Mouse (Mus musculus) CH12.LX (cell line): ENCODE measurements at regions not wholly inside any gene's neighbourhood (a gene's known extent, or its start where the extent isn't known, plus 50 kb on each side); places are given as distances from the start of the nearest gene placed in this dataset.

ENCODE experiments used
- DNase-seq: peaks from one replicate; pipeline ENCODE4 v3.0.0-alpha.2; 2013; ENCODE audit errors: extremely low read depth
- H3K27ac ChIP-seq: 2 replicates; pipeline ENCODE4 v1.5.1; 2012; ENCODE audit warnings: low read depth, mild to moderate bottlenecking, control low read depth, moderate library complexity; ENCODE audit not compliant: insufficient read depth
- H3K27me3 ChIP-seq: replicated peaks from 2 replicates; pipeline ENCODE3; 2012; ENCODE audit warnings: inconsistent platforms
- H3K36me3 ChIP-seq, 2 experiments: replicated peaks in 1 of 2; 2 replicates each; pipeline versions ENCODE3 to v1.6.1; 2012; ENCODE audit warnings: inconsistent platforms in 1 of 2, low read length in 1 of 2, mild to moderate bottlenecking in 1 of 2, mixed read lengths in 1 of 2, moderate library complexity in 1 of 2; ENCODE audit not compliant: control insufficient read depth in 1 of 2, insufficient read depth in 1 of 2
- H3K4me1 ChIP-seq, 2 experiments: 2 replicates each; pipeline ENCODE4 v1.6.1; 2012; ENCODE audit warnings: inconsistent platforms in 1 of 2, moderate library complexity in 1 of 2; ENCODE audit not compliant: insufficient read depth in 2 of 2, control insufficient read depth in 1 of 2
- H3K4me2 ChIP-seq: 2 replicates; pipeline ENCODE4 v1.6.1; 2012; ENCODE audit warnings: low read depth, mild to moderate bottlenecking, control low read depth; ENCODE audit not compliant: poor library complexity, insufficient read depth, severe bottlenecking
- H3K4me3 ChIP-seq, 3 experiments: fragments of 150-350 bp in 1 of 3; sonication (generic) in 1 of 3; replicated peaks in 1 of 3; 2 replicates each; pipeline versions ENCODE3 to v1.5.1; 2011 to 2012; ENCODE audit warnings: low read depth in 2 of 3, low read length in 2 of 3, mild to moderate bottlenecking in 2 of 3, moderate library complexity in 2 of 3, control low read depth in 1 of 3, improper control_type of control experiment in 1 of 3, inconsistent platforms in 1 of 3, mixed read lengths in 1 of 3; ENCODE audit not compliant: poor library complexity in 1 of 3
- H3K79me2 ChIP-seq: replicated peaks from 2 replicates; pipeline ENCODE4 v1.6.1; 2012; ENCODE audit warnings: mild to moderate bottlenecking, moderate library complexity; ENCODE audit not compliant: control insufficient read depth, poor library complexity, insufficient read depth, severe bottlenecking; ENCODE audit errors: extremely low read depth
- H3K9ac ChIP-seq: 2 replicates; pipeline ENCODE4 v1.6.1; 2012; ENCODE audit warnings: low read depth, mild to moderate bottlenecking, control low read depth, moderate library complexity; ENCODE audit not compliant: insufficient read depth
- H3K9me3 ChIP-seq: replicated peaks from 2 replicates; pipeline ENCODE3; 2012; ENCODE audit warnings: low read length, inconsistent platforms, mixed read lengths
- CHD2 ChIP-seq: IDR thresholded peaks from 2 replicates; pipeline ENCODE4 v1.6.1; 2011; ENCODE audit warnings: low read length, improper control_type of control experiment
- CTCF ChIP-seq, 2 experiments: IDR thresholded peaks in 1 of 2; conservative IDR thresholded peaks in 1 of 2; 2 replicates each; pipeline ENCODE4 v1.5.1; 2011 to 2012; ENCODE audit warnings: low read depth in 2 of 2, low read length in 2 of 2, improper control_type of control experiment in 1 of 2, inconsistent platforms in 1 of 2, mild to moderate bottlenecking in 1 of 2, moderate library complexity in 1 of 2
- ELF1 ChIP-seq: IDR thresholded peaks from 2 replicates; pipeline ENCODE4 v1.6.1; 2014; ENCODE audit warnings: low read depth, mild to moderate bottlenecking, inconsistent platforms, low read length, improper control_type of control experiment
- EP300 ChIP-seq: IDR thresholded peaks from 2 replicates; pipeline ENCODE4 v1.6.1; 2011; ENCODE audit warnings: low read length, improper control_type of control experiment
- ETS1 ChIP-seq: conservative IDR thresholded peaks from 2 replicates; pipeline ENCODE4 v1.6.1; 2012; ENCODE audit warnings: low read depth, mild to moderate bottlenecking, inconsistent platforms, low read length, improper control_type of control experiment, moderate library complexity
- GABPA ChIP-seq: IDR thresholded peaks from 2 replicates; pipeline ENCODE4 v1.6.1; 2012; ENCODE audit warnings: low read depth, low read length, improper control_type of control experiment, inconsistent platforms; ENCODE audit not compliant: insufficient replicate concordance
- HCFC1 ChIP-seq: IDR thresholded peaks from 2 replicates; pipeline ENCODE4 v1.6.1; 2012; ENCODE audit warnings: low read depth, mild to moderate bottlenecking, inconsistent platforms, low read length, improper control_type of control experiment
- KAT2A ChIP-seq: IDR thresholded peaks from 2 replicates; pipeline ENCODE4 v1.6.1; 2012; ENCODE audit warnings: low read length, improper control_type of control experiment, inconsistent platforms; ENCODE audit not compliant: insufficient replicate concordance
- MAFK ChIP-seq: IDR thresholded peaks from 2 replicates; pipeline ENCODE4 v1.6.1; 2011; ENCODE audit warnings: low read length, improper control_type of control experiment; ENCODE audit not compliant: insufficient replicate concordance
- MAZ ChIP-seq: IDR thresholded peaks from 2 replicates; pipeline ENCODE4 v1.6.1; 2012; ENCODE audit warnings: low read depth, mild to moderate bottlenecking, inconsistent platforms, low read length, improper control_type of control experiment, moderate library complexity
- NELFE ChIP-seq: IDR thresholded peaks from 2 replicates; pipeline ENCODE4 v1.6.1; 2011; ENCODE audit warnings: low read depth, low read length, improper control_type of control experiment
- NRF1 ChIP-seq: IDR thresholded peaks from 2 replicates; pipeline ENCODE4 v1.6.1; 2014; ENCODE audit warnings: low read depth, mild to moderate bottlenecking, inconsistent platforms, low read length, improper control_type of control experiment, moderate library complexity
- POLR2A ChIP-seq: IDR thresholded peaks from 2 replicates; pipeline ENCODE4 v1.6.1; 2011; ENCODE audit warnings: low read depth, mild to moderate bottlenecking, improper control_type of control experiment, low read length
- RAD21 ChIP-seq: IDR thresholded peaks from 2 replicates; pipeline ENCODE4 v1.6.1; 2011; ENCODE audit warnings: low read depth, mild to moderate bottlenecking, low read length, improper control_type of control experiment, moderate library complexity
- RCOR1 ChIP-seq: conservative IDR thresholded peaks from 2 replicates; pipeline ENCODE4 v1.6.1; 2012; ENCODE audit warnings: low read depth, mild to moderate bottlenecking, inconsistent platforms, low read length, improper control_type of control experiment
- TCF12 ChIP-seq: IDR thresholded peaks from 2 replicates; pipeline ENCODE4 v1.6.1; 2014; ENCODE audit warnings: low read depth, mild to moderate bottlenecking, inconsistent platforms, low read length, improper control_type of control experiment
- USF1 ChIP-seq: IDR thresholded peaks from 2 replicates; pipeline ENCODE4 v1.6.1; 2014; ENCODE audit warnings: low read depth, mild to moderate bottlenecking, inconsistent platforms, low read length, improper control_type of control experiment
- USF2 ChIP-seq: conservative IDR thresholded peaks from 2 replicates; pipeline ENCODE4 v1.6.1; 2011; ENCODE audit warnings: low read depth, low read length, improper control_type of control experiment
- ZC3H11A ChIP-seq: IDR thresholded peaks from 2 replicates; pipeline ENCODE4 v1.6.1; 2012; ENCODE audit warnings: low read depth, mild to moderate bottlenecking, inconsistent platforms, low read length, improper control_type of control experiment
- ZMIZ1 ChIP-seq: IDR thresholded peaks from 2 replicates; pipeline ENCODE4 v1.6.1; 2012; ENCODE audit warnings: low read depth, mild to moderate bottlenecking, inconsistent platforms, low read length, improper control_type of control experiment
- ZNF384 ChIP-seq: IDR thresholded peaks from 2 replicates; pipeline ENCODE4 v1.6.1; 2012; ENCODE audit warnings: low read depth, low read length, improper control_type of control experiment, inconsistent platforms
- dilution Hi-C: fragments of 300-500 bp; cut with MboI; formaldehyde crosslinking; loops from 2 replicates; pipeline ENCODE4 v1.14.3; 2020; ENCODE audit warnings: low sequenced_read_pairs; ENCODE audit not compliant: extremely low pct_unique_long_range_greater_than_20kb, extremely low pct_ligation_motif_present
- in situ Hi-C: fragments of 300-500 bp; cut with MboI; formaldehyde crosslinking; loops from 3 replicates; pipeline ENCODE4 v1.14.3; 2019; ENCODE audit warnings: low sequenced_read_pairs, low pct_ligation_motif_present, low pct_unique_long_range_greater_than_20kb, mixed read lengths

DNA sequence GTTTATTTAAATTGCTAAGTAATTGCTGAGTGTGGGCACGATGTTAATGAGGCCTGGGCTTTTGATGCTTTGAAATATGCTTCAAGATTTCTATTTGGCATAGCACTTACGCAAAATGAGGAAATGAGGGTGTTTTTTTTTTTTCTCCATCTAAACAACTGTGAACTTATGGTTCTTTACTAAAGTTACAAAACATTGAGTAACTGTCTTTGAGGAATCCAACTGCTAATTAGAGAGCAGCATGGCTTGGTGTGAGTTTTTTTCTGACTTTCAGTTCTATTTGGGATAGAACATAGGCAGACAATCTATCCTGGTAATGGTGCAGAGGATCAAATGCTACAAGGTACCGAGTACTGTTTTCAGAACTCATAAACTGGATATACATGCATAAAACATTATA, 231.2 kb upstream of the Mtpn start:
- Histone ChIP-seq H3K4me2 (no peak overlapping the region), H3K9ac (no peak overlapping the region), H3K27me3 (no peaks in the 10 kb centered on the region), H3K4me3 (no peak overlapping the region), H3K36me3 (no peaks in the 10 kb centered on the region), H3K27ac (no peak overlapping the region), H3K4me1 (no peaks in the 10 kb centered on the region), H3K79me2 (no peaks in the 10 kb centered on the region), H3K9me3 (no peaks in the 10 kb centered on the region)
- no peak for TF ChIP-seq POLR2A
- no peak for TF ChIP-seq NELFE
- no peak for TF ChIP-seq USF1
- TF ChIP-seq RAD21: no peak
- TF ChIP-seq CTCF (conservative IDR thresholded peaks at IDR 0.05 in 1 of 2, IDR thresholded peaks at IDR 0.05 in 1 of 2; ENCODE audit: low read depth in 2 of 2, low read length in 2 of 2): no peak
- TF ChIP-seq RCOR1: no peak
- no peak for TF ChIP-seq ETS1
- no peak for TF ChIP-seq MAFK
- no peak for TF ChIP-seq EP300
- no peak for TF ChIP-seq ZNF384
- dilution Hi-C loops (no loop called here), in situ Hi-C loops (no loop called here)
- DNase-seq: no peak

DNA sequence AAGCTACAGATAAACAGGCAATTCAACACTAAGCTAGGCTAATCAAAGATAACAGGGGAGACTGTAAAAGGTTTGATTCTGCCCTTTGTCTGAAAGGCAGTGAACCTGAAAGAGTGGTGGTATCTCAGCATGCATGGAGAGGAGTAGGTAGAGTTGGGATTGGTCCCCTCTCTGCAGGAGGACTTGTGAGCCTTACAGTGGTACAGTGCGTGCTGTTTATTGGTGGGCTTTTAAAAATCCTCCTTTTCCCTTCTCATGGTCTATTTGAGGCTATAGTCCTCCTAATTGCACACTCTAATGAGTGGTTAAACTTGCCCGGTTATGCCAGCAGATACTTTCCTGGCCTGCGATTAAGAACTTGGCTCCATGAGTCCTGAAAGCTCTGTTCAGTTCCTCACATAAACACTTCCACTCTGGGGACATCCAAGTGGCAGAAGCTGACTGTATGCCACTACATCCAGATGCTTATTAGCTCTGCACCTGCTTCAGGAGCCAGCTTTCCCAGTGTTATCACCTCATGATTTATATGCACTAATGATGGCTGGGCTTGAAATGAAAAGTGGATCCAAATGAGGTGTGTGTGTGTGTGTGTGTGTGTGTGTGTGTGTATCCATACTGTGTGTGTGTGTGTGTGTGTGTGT, 220.0 kb upstream of the Mtpn start:
- dilution Hi-C loops: no loop called here

More for the DNA sequence above, 220.0 kb upstream of the Mtpn start:
- no peak overlapping the region for H3K4me3 ChIP-seq
- H3K27ac ChIP-seq: no peak overlapping the region
- H3K27me3 ChIP-seq: no peaks in the 10 kb centered on the region
- in situ Hi-C loops: no loop called here
- H3K4me1 ChIP-seq: peaks cover 3% of the 10 kb centered on the region in 2 experiments; a peak in 3 of 4 replicates
- no peaks in the 10 kb centered on the region for H3K36me3 ChIP-seq
- DNase-seq: no peak
- no peaks in the 10 kb centered on the region for H3K79me2 ChIP-seq
- no peak overlapping the region for H3K4me2 ChIP-seq
- no peak overlapping the region for H3K9ac ChIP-seq
- no peaks in the 10 kb centered on the region for H3K9me3 ChIP-seq
- TF ChIP-seq ZC3H11A (no peak), ELF1 (no peak), TCF12 (no peak), HCFC1 (no peak), MAFK (no peak), CTCF (conservative IDR thresholded peaks at IDR 0.05 in 1 of 2, IDR thresholded peaks at IDR 0.05 in 1 of 2; ENCODE audit: low read depth in 2 of 2, low read length in 2 of 2) (no peak), GABPA (no peak), ZMIZ1 (no peak), KAT2A (no peak), MAZ (no peak), EP300 (no peak), USF2 (no peak), CHD2 (no peak), NRF1 (no peak)
